Mouse (Mus musculus) thymus, adult 2 months (tissue): ENCODE data around the gene Abhd6. TPM values are rescaled to one million over a fixed set of nuclear protein-coding genes. Genes with fewer than 3 reads are reported as not detected.

Experiments
- DNase-seq: peaks from one replicate; pipeline ENCODE4 v3.0.0; 2021
- H3K27ac ChIP-seq: fragments of 200-500 bp; 2 replicates; pipeline ENCODE4 v1.5.1; 2012; ENCODE audit warnings: low read length, control low read depth; ENCODE audit not compliant: control insufficient read depth, insufficient read depth
- H3K27me3 ChIP-seq: fragments of 200-500 bp; 2 replicates; pipeline ENCODE4 v1.6.1; 2012; ENCODE audit warnings: mild to moderate bottlenecking, low read length, moderate library complexity, mixed read lengths; ENCODE audit not compliant: control insufficient read depth, insufficient read depth
- H3K36me3 ChIP-seq: fragments of 200-500 bp; 2 replicates; pipeline ENCODE4 v1.6.1; 2012; ENCODE audit warnings: mild to moderate bottlenecking, low read length, moderate library complexity; ENCODE audit not compliant: control insufficient read depth, insufficient read depth
- H3K4me1 ChIP-seq: fragments of 200-500 bp; replicated peaks from 2 replicates; pipeline ENCODE4 v1.6.1; 2012; ENCODE audit warnings: low read length; ENCODE audit not compliant: control insufficient read depth, insufficient read depth
- H3K4me3 ChIP-seq: fragments of 200-500 bp; 2 replicates; pipeline ENCODE4 v1.5.1; 2012; ENCODE audit warnings: mild to moderate bottlenecking, low read length, control low read depth, moderate library complexity; ENCODE audit not compliant: control insufficient read depth, insufficient read depth
- CTCF ChIP-seq: fragments of 200-500 bp; IDR thresholded peaks from 2 replicates; pipeline ENCODE4 v1.5.1; 2012; ENCODE audit warnings: mild to moderate bottlenecking, control low read depth, low read length, moderate library complexity, borderline replicate concordance; ENCODE audit not compliant: control insufficient read depth, poor library complexity, insufficient read depth; ENCODE audit errors: extremely low read depth
- POLR2A ChIP-seq: fragments of 200-500 bp; IDR thresholded peaks from 2 replicates; pipeline ENCODE4 v1.6.1; 2012; ENCODE audit warnings: mild to moderate bottlenecking, low read length, control low read depth, moderate library complexity; ENCODE audit not compliant: control insufficient read depth, poor library complexity, insufficient read depth; ENCODE audit errors: extremely low read depth
- WGBS: fragments of 180-500 bp; shearing (Covaris S2); methylation state at CpG from one replicate; pipeline ENCODE4 v1.1.7; 2018; 5-methylcytosine and 5-hydroxymethylcytosine counted together
- polyA plus RNA-seq: library from polyadenylated mRNA; depleted of rRNA; stranded (reverse); fragments of >200 nt; gene quantifications from 2 replicates; pipeline ENCODE4 v1.2.3, GENCODE M21; 2012; rRNA removed

Abhd6 gene
- 15.6 and 18.1 TPM in 2 replicates for polyA plus RNA-seq

DNA sequence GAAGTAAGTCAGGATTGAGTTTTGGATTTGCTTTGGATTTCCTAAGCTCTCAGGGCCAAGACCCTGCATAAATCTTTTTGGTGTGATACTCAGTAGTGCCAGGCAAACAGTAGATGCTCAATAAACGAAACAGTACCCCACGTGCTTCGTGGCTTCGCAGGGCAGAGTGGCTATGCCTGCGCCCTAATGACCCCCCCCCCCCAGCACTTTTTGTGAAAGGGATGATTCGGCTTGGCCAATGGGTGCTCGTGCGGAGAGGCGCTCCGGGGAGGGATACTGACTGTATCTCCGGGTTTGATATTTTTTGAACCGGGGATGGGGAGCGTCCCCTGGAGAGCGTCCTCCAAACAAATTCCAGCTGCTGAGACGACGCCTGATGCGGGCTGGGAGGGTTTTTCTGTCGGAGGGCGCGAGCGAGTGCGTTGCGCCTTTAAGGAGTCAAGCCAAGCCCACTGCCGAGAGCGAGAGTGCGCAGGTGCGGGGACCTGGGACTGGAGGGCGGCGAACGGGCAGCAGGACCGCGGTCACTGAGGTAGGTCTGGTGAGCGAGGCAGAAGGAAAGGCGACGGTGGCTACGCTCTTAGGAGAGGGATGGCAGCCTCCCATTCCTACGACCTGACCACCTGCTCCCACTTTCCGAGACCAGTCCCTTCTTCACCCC is at the start of gene Abhd6:
TSS of gene Abhd6 (plus strand) at position 471 of the 661 bp plus-strand sequence.
- DNase-seq, result peak; percentile 82
- TF ChIP-seq POLR2A (0 out of 2 replicates have a peak, but pooled peaks have one; percentile 25), CTCF (0 out of 2 replicates have a peak, but pooled peaks have one; percentile 21)
- H3K27ac ChIP-seq, result no peak within 1 kb of the TSS
- H3K36me3 ChIP-seq, result no peaks in the 10 kb centered on the region
- WGBS, result under 1% methylated on average over 38 of the region's 38 CpGs
- H3K27me3 ChIP-seq, result no peaks in the 10 kb centered on the region; the same call in 1 of the 2 replicates
- peaks cover 15% of the 10 kb centered on the region for H3K4me1 ChIP-seq
- peak within 1 kb of the TSS; percentile 74 for H3K4me3 ChIP-seq

GRCm38 (mm10) chr14:7954071-7954471 is 48.6 kb upstream of the Abhd6 start:
- H3K4me3 ChIP-seq, result no peak overlapping the region
- H3K27ac ChIP-seq, result no peak overlapping the region
- TF ChIP-seq POLR2A, result no peak
- no peak for TF ChIP-seq CTCF
- H3K4me1 ChIP-seq, result no peaks in the 10 kb centered on the region
- no peak for DNase-seq
- WGBS, result 87% methylated on average over 6 of the region's 6 CpGs
- no peaks in the 10 kb centered on the region for H3K27me3 ChIP-seq
- H3K36me3 ChIP-seq, result no peaks in the 10 kb centered on the region

- WGBS, result 94% methylated on average over 10 of the region's 10 CpGs
- no peak for DNase-seq
- no peak overlapping the region for H3K4me3 ChIP-seq
- no peak for TF ChIP-seq CTCF
- TF ChIP-seq POLR2A, result no peak
- no peaks in the 10 kb centered on the region for H3K4me1 ChIP-seq
- H3K36me3 ChIP-seq, result no peaks in the 10 kb centered on the region
- no peaks in the 10 kb centered on the region for H3K27me3 ChIP-seq
- H3K27ac ChIP-seq, result no peak overlapping the region
These were observed 46.3 kb upstream of the Abhd6 start for GRCm38 (mm10) chr14:7956427-7956826.

- WGBS, result 92% methylated on average over 9 of the region's 9 CpGs
- DNase-seq, result no peak
- Histone ChIP-seq H3K27ac (no peak within 1 kb of the TSS), H3K4me1 (no peaks in the 10 kb centered on the region), H3K36me3 (no peaks in the 10 kb centered on the region), H3K27me3 (no peaks in the 10 kb centered on the region), H3K4me3 (no peak within 1 kb of the TSS)
- TF ChIP-seq POLR2A, result no peak
- no peak for TF ChIP-seq CTCF
These were observed 45.7 kb upstream of the Abhd6 start, which contains the start of gene Gm45521 for GRCm38 (mm10) chr14:7957049-7957448. Gene Gm45521 (plus strand): TSS chr14:7957288.

DNA sequence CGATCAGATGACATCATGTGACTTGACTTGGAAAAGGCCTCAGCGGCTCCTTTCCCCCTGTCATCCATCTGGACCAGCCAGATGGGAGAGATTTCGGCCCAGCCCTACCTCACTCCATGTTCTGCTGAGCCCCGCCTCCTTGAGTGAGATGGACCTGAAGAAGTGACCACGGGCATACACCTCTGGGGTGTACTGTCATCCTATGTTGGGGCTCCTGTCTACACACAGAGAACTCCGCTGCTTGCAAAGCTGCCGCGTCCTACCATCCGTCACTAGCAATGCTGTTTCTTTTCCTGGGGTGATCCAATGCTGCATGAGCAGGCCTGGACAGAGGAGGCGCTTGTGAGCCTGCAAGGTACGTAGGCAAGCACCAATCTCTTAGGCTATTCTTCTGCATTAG is 42.1 kb upstream of the Abhd6 start:
- Histone ChIP-seq H3K4me1 (no peaks in the 10 kb centered on the region), H3K27me3 (no peaks in the 10 kb centered on the region), H3K36me3 (no peaks in the 10 kb centered on the region), H3K27ac (no peak overlapping the region), H3K4me3 (no peak overlapping the region)
- no peak for TF ChIP-seq POLR2A
- TF ChIP-seq CTCF, result no peak
- WGBS, result 85% methylated on average over 11 of the region's 11 CpGs
- no peak for DNase-seq

- 81% methylated on average over 5 of the region's 5 CpGs for WGBS
- TF ChIP-seq POLR2A (no peak), CTCF (no peak)
- no peak for DNase-seq
- Histone ChIP-seq H3K4me1 (no peaks in the 10 kb centered on the region), H3K27ac (no peak overlapping the region), H3K4me3 (no peak overlapping the region), H3K27me3 (no peaks in the 10 kb centered on the region), H3K36me3 (no peaks in the 10 kb centered on the region)
These were observed 41.0 kb upstream of the Abhd6 start for GRCm38 (mm10) chr14:7961714-7962113.
